Mouse (Mus musculus) cerebellum, postnatal 36 days (tissue): Measurements from ENCODE around the gene Phospho1.
"Not testable (repeated sequence)": the region's sequence is repeated elsewhere in the genome, so short reads cannot be mapped to it uniquely, and the experiment has no call there.

Experiments
- DNase-seq, 2 experiments: peaks; one replicate each; pipeline ENCODE4 v3.0.0; 2021 to 2022; ENCODE audit warnings: mixed read lengths in 2 of 2

Gene Phospho1

DNA sequence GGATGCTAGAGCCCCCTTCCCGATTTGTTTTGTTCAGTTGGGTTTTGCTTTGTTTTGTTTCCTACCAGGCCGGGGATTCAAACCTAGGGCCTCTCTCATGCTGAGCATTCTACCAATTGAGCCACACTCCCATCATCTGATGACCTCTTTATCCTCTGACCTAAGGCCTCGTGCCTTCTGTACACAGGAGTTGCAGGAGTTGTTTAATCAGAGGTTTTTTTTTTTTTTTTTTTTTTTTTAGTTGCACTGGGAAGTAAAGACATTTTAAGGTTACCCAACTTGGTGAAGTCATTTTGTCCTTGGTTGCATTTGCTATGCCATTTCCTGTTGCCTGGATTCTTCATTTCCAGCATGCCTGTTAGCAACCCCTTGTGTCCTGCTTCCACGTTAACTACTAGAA, 45.1 kb downstream of the Phospho1 start:
- no peak for DNase-seq

DNA sequence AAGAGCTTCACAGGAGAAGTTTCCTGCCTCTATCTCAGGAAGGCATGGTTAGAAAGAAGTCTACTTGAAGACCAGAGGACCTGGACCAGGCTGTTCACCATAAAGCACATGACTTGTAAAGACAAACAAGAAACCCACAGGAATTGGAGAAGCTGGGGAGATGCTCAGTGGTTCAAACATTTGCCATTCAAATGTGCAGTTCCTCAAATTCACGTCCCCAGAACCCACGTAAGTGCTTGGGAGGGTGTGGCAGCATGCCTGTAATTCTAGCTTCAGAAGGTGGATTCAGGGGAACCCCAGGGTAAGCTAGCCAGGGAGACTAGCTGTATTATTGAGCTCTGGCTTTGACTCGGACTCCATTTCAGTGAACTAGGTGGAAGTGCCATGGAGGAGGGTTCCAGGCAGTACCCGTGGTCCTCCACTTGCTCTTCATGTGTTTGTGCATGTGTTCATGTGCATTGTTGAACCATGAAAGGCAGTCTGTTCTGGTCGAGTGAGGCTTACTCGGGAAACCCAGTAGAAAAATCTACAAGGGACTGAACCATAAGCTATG, 45.7 kb downstream of the Phospho1 start:
- DNase-seq, result no peak

DNA sequence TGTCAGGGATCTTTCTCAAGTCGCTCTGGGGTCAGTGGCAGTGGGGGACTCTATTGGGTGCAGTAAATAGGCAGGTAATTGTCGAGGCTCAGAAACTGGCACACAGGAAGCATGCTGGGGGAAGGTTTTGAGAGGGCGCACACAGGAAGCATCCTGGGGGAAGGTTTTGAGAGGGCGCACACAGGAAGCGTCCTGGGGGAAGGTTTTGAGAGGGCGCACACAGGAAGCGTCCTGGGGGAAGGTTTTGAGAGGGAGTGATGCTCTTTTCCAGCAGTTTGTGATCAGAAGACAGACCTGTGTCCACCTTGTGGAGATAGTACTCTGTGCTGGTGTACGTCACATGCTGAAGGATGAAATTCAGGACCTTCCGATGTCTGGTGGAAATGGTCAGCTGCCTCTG, 51.5 kb downstream of the Phospho1 start:
- DNase-seq, result peak in 1 of 2 experiments; percentile 7

DNA sequence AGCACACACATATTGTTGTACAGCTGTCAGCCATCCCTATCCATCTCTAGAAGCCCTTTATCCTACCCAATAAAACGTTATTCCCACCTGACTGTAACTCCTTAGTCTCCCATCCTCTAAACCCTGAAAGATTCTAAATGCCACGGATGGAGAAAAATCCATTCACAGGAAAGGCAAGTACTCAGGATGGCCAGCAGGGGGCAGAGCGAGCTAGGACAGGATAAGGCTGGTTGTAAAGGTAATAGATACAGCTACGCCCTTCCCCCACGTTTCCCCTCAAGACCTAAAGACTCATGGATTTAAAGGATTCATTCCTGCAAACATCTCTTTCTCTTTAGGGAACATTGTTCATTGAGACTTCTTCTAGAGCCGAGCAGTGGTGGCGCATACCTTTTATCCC, 52.0 kb downstream of the Phospho1 start:
- peak; percentile 58 to 64 for DNase-seq

DNA sequence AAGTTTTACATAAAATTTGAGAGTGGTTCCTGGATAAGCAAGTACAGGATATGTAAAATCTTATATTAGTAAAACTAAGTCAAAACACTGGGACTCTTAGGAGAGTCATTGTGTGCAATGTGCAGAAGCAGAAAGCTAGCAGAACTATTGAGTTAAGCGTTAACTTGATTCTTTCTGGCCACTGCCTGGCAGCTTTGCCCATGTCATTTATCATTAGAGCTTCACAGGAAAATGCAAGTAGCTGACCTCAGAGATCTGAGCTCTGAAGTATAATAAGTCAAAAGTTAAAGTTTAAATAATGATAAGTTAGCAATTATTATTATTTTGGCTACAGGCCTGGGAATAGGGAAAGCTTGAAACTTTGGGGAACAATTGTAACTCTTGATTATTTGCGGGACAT, 55.6 kb downstream of the Phospho1 start:
- not testable (repeated sequence) for DNase-seq
